Mouse (Mus musculus) regulatory T cell (primary cell): Measurements from ENCODE around the gene Srarp.

Experiments
- in situ Hi-C: fragments of 300-600 bp; cut with MboI, MseI; formaldehyde crosslinking; loops from one replicate; pipeline ENCODE4 v1.15.1; 2025; ENCODE audit warnings: high pct_unique_total_duplicates

The Srarp gene

DNA sequence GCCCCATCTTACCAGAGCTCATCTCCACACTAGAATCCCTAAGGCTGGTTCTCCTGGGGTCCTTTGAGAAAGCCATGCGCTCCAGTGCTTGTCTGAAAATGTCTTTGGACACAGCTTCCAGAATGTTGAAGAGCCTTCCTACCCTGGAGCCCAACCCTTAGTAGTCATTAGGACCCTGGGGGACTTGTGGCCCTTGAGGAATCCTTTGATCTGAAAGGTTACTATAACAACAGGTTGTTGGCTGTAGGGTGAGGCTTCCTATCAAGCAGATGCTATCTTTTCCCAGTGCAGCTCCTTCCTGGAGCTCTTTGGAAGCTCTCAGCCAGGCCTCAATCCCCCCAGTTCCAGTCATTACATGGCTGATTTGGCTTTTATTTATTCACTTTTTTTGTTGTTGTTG lies at the start of gene Srarp:
Gene Srarp (minus strand): TSS at position 132 of the 400 bp plus-strand sequence.
- in situ Hi-C loops = no loop called here

DNA sequence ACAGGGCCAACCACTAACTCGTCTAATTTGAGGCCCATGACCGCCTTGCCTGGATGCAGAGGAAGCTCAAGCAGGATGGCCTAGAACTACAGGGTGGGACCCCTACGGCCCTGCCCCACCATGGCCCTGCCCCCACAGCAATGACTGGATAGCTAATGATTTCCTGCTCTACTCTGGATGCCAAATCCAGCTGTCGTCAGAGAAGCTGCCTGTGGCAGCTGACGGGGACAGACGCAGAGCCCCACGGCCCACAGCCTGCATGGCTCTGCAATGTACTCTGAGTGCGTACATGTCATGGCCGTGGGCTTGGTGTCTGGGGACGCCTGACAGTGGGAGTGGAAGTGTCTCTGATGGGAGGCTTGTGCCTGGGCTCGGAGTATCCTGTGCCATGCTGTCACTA lies 48.2 kb upstream of the Srarp start:
- in situ Hi-C loops = no loop called here

DNA sequence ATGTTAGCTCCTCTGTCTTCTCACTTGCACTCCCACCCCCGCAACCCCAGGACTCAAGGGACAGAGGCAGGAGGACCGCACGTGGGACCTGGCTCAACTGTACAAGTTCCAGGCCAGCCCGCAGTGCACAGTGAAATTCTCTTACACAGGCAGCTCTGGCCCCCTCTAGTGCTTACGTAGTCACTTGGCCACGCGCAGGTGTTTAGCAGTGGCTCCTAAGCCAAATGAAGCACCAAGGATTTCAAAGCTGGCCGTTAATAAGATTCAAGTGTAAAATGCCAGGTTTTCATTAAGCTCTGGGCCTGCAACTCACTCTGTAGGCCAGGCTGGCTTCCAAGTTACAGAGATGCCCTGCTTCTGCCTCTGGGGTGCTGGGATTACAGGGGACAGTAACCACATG lies 43.5 kb upstream of the Srarp start:
- in situ Hi-C loops = no loop called here

DNA sequence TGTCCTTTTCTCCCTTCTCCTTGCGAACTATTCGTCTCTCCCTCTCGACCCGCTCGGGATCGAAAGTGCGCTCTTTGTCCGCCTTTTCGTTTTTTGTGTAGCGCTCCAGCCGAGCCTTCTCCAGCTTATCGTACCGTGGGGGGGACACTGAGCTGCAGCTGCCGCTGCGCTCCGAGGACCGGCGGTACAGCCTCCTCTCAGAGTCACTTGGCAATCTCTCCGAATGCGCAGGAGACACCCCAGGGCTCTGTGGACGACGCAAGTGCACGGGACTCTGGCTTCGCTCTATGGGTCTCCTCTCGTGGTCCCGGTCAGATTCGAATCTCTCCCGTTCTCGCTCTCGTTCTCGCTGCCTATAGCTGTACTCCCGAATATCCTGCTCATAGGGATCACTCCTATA lies 42.9 kb upstream of the Srarp start:
- in situ Hi-C loops = no loop called here

DNA sequence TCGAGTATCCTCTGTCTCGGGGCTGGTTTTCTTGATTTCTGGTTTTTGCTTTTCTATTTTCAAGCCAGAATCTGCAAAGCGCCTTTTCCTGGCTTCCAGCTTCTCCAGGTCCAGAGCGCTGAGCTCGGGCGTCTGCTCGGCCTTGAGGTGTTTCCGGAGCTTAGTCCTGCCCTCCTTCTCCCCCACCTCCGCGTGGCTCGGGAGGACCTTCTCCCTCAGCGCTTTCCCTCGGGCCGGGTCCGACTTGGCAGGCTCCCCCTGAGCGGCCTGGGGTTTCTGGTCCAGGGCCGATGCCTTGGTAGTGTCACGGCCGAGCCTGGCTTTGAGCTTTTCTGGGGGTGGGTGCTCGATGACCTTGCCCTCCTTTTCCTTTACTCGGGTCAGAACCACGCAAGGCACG lies 42.3 kb upstream of the Srarp start:
- in situ Hi-C loops = no loop called here

DNA sequence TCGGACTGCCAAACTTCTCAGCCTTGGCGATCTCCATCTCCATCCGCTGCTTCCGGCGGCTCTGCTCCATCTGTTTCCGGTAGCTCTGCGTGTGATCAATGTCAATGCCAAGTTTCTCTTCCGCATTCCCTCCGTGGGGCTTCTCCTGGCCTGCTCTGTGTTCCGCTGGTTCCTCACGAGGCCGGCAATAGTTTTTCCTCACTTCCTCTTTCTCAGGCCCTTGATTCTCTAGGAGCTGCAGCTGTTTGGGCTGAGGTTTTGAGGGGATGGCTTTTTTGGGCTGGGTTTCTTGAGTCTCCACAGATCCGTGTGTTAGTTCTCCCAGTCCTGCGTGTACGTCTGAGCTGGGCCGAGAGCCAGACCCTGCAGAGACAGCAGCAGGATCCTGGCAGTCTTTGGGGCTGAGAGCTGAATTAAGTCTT lies 41.8 kb upstream of the Srarp start:
- in situ Hi-C loops = no loop called here

DNA sequence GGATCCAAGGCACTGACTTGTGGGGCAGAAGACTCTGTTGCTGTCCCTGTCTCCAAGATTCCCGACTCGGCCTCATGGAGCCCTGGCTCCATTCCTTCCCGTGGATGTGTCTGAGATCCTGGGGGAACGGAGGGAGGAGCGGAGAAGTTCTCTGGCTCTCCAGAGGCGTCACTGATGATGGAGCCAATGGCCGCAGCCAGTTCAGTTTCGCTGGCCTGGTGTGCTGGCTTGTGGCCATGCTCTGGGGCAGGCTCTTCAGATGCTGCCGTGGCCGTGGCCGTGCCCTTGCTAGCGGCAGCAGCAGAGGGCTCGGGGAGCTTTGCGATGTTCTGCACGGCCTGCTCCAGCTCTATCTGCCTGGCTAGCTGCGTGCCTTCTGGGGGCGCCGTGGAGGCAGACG lies 38.5 kb upstream of the Srarp start:
- in situ Hi-C loops = no loop called here

DNA sequence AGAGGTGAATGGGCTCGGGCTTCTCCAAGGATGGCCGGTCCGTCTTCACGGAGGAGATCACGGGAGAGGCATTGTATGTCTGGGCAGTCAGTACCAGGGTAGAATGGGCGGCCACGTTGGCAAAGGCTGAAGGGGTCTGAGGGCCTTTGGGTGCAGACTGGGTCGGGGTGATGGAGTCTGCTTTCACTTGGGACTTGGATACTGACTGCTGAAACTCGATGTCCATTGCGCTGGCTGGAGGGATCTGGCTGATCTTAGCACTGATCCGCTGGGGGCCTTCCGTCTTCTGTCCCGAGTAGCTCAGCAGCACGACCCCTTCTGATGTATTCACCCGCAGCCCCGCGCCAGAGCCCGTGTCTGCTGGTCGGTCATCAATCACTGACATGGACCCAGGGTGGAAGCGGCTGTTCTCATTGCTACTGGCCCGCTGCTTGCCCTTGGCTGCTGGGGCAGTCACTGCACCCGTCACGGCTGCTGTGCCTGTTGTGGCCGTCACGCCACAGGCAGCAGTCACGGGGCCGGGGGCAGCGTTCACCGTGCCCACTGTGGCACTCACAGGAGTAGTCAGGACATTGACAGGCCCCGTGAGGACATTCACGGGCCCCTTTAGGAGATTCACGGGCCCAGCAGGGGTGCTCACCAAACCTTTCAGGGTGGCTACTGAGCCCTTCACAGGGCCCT lies 36.9 kb upstream of the Srarp start:
- in situ Hi-C loops = no loop called here

DNA sequence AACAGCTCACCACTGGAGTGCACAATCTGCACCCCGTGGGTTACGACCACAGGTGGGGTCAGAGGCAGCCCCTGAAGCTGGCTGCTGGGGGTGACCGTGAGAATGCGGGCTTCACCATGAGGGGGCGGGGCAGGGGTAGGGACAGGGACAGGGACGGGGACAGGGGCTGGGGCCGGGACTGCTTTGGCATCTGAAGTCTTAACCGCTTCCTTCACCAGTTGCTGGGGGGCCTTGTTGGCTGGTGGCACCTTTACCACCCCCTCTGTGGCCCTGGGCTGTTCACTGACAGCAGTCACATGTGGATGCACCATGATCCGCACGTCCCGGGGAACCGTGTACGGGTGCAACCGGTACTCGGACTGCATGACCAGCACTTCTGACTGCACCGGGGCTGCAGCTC lies 35.6 kb upstream of the Srarp start:
- in situ Hi-C loops = no loop called here

DNA sequence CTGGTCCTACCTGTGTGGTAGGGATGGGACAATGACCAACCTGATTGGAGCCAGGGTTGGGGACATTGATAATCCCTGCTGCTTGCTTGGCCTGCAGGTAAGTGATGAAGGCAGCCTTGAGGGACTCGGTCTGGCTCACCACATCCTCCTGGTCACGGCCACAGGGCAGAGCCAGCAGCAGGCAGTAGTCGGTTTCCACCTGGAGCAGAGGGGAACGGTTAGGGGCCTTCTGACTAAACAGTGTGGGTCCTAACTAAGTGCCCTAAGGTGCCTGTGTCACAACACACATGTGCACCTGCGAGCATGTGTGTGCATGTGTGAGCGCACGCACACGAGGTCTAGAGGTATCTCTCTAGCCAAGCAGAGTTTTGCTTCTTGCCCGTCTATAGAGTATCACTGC lies 33.4 kb upstream of the Srarp start:
- in situ Hi-C loops = no loop called here

DNA sequence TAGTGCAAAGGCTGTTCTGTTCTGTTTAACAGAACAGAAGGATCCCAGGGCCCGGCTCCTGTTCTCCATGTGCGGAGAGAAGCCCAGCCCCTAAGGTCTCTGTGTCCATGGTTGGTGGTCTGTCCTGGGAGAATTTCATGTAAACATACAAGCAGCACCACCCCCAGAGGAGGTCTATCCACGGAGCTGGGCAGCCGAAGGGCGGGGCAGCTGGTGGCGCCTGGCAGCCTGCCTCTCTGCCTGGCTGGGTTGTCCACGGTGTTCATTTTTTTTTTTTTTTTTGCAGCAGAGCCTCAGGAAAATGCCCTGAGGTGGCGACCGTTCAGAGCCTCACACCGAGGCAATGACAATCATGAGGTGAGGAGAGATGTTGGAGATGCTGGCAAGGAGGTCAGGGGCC lies 32.7 kb upstream of the Srarp start:
- in situ Hi-C loops = no loop called here

DNA sequence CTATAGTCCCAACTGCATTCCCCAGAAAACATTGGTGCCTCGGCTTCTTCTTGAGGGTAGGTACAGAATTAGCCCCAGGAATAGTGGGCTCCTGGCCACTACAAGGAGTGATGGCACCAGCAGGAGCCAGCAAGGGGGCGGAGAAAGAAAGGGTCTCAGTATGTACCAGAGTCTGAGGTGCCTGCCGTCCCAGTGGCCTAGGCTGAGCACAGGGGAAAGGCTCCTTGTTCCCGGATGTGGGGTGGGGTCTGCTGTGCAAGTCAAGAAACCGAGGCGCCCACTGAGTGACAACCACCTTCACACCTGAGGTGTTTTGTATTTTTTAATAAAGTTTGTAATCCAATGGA lies 31.6 kb upstream of the Srarp start:
- in situ Hi-C loops = no loop called here

DNA sequence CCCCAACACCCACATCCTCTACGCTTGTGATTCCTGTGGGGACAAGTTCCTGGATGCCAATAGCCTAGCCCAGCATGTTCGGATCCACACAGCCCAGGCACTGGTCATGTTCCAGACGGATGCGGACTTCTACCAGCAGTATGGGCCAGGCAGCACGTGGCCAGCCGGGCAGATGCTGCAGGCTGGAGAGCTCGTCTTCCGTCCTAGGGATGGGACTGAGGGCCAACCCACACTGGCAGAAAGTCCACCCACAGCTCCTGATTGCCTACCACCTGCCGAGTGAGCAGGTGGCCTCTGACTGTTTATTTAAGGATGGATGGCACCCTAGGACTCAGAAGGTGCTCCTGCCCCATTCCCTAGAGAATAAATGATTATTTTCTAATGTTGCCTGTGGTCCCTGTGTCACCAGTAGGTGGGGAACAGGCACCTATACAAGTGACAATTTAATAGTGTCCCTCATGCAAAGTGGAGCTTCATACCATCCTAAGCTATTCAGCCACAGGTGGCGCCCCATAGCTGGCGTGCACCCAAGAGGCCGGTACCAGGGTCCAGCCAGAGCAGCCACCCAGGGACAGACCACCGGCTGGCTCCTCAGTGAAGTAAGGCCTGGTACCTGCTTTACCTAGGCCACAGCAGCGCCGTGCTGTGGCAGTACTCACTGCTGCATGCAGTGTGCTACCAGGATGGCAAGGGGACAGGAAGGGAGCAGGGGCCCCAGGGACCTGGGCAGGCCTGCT lies 31.1 kb upstream of the Srarp start:
- in situ Hi-C loops = no loop called here

DNA sequence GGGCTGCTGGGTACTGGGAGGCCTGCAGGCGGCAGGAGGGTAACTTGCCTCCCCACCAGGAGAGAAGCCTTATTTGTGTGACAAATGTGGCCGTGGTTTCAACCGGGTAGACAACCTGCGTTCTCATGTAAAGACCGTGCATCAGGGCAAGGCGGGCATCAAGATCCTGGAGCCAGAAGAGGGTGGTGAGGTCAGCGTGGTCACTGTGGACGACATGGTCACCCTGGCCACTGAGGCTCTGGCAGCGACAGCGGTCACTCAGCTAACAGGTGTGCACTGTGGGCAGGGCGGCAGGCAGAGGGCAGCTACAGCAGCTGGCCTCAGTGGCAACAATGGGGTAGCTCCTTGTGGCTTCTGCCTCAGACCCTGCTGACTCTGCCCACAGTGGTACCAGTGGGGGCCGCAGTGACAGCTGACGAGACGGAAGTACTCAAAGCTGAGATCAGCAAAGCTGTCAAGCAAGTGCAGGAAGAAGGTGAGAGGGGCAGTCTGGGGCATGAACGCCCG lies 30.4 kb upstream of the Srarp start:
- in situ Hi-C loops = no loop called here

DNA sequence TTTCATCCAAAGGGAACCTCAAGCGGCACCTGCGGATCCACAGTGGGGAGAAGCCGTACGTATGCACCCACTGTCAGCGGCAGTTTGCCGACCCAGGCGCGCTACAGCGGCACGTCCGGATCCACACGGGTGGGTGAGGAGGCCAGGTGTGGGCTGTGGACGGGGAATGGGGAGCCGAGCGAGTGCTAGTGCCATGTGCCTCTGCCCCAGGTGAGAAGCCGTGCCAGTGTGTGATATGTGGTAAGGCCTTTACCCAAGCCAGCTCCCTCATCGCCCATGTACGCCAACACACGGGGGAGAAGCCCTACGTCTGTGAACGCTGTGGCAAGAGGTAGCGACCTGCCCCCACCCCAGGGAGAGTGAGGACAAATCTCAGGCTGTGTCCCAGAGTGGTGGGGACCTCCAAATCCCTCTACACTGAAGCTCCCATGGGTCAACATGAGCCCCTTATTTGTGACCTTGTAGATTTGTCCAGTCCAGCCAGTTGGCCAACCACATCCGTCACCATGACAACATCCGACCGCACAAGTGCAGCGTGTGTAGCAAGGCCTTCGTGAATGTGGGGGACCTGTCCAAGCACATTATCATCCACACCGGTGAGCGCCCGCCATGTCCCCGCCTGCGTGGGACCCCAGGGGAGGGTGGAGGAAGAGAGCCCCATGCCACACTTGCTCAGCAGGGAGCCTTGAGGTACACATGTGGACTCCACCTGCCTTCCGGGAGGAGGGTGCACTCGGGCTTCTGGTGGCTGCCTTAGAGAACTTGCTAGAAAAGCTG lies 29.8 kb upstream of the Srarp start:
- in situ Hi-C loops = no loop called here

DNA sequence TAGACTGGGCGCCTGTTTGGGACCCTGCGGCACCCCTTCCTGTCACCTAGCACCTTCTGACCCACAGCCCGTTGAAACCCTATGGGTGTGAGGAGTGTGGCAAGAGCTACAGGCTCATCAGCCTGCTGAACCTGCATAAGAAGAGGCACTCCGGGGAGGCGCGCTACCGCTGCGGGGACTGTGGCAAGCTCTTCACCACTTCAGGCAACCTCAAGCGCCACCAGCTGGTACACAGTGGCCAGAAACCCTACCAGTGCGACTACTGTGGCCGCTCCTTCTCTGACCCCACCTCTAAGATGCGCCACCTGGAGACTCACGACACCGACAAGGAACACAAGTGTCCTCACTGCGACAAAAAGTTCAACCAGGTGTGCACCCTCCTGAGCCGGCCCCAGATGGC lies 28.8 kb upstream of the Srarp start:
- in situ Hi-C loops = no loop called here

DNA sequence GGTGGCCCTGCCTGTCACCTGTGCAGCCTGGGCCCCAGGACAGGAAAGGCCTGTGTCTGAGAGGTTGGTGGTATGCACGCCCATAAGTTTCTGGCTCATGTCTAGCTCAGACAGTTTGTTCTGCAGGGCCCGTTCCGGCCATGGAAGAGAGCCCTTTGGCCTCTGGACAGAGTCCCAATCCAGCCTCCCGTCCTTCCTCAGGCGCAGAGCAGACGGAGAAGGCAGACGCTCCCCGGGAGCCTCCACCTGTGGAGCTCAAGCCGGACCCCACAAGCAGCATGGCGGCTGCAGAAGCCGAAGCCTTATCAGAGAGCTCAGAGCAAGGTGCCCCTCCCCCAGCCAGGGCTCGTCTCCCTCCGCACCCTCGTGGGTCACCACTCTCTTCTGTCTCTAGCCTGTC lies 27.6 kb upstream of the Srarp start:
- in situ Hi-C loops = no loop called here

DNA sequence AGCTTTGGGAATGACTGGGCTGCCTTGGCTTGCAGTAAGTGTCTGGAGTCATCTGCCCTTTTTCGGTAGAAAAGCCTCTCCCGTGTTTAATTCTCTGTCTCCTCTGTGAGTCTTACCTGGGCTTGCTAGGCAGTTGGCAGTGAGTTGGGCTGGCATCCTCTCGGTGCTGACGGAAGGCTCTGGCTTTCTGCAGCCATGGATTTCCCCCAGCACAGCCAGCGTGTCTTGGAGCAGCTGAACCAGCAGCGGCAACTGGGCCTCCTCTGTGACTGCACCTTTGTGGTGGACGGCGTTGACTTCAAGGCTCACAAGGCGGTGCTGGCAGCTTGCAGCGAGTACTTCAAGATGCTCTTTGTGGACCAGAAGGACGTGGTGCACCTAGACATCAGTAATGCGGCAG lies 25.7 kb upstream of the Srarp start:
- in situ Hi-C loops = no loop called here

DNA sequence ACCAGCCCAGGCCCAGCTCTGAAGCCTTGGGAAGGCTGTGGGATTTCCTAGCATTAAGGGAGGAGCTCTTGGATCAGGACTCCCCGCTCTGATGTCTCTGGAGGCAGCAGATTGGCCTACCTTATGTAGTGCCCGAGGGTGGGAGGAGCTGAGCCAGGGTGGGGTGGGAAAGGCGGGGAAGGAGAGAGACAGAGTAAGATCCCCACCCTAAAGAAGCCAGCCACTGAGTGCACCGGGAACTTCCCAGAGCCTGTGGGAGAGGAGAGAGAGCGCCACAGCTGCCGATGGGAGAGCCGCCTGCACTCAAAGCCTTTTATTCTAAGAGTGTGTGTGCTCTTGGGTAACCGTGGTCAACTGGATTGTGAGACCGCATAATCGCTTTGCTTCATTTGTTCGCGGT lies 25.2 kb upstream of the Srarp start:
- in situ Hi-C loops = no loop called here

DNA sequence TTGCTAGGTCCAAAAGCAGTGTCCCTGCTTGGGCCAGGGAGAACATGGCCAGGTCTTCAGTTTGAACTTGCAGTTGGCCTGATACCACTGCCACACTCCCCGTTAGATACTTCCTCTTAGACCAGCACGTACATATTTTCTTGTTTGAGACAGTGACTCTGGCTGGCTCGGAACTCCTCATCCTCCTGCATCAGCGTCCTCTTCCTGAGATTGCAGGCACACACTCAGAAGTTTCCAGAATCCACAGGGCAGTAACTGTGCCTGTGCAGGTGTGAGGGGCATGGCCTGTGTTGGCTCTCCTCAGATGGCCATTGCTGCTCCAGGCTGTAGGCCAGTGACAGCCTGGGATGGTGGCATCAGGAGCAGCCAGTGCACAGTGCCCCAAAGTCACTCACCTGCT lies 24.6 kb upstream of the Srarp start:
- in situ Hi-C loops = no loop called here

DNA sequence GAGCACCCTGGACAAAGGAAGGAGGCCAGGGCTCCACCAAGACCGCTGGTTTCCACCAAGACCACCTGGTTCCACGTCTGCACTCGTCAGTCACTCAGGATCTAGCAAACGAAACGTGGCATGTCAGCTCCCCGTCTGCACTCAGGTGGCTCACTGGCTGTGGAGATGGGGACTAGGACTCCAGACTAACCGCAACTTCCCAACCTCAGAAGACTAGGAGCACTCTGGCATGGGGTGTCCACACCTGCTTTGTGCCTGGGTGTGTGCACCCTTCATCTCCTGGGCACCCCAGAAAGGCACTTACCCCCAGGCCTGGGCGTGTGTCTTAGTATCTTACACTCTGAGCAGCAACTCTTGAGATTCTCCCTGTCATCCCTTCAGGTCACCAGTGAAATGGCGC lies 23.9 kb upstream of the Srarp start:
- in situ Hi-C loops = no loop called here

DNA sequence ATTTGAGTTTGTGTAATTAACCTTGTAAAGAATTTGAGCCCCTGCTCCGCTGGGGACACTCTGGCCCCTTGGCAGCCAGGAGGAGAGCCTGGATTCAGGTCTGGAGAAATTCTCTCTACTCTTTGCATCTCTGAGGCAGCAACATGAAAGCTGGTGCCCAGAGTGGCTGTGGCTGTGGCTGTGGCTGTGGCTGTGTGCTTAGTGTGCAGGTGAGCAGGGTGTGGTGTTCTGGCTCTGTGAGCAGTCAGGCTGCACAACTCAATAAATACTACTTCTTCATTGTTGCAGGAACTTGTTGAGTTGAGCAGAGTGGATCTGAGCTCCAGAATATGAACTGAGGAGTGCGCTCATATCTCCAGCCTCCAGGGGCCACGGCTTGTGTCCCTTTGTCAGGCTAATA lies 23.0 kb upstream of the Srarp start:
- in situ Hi-C loops = no loop called here

DNA sequence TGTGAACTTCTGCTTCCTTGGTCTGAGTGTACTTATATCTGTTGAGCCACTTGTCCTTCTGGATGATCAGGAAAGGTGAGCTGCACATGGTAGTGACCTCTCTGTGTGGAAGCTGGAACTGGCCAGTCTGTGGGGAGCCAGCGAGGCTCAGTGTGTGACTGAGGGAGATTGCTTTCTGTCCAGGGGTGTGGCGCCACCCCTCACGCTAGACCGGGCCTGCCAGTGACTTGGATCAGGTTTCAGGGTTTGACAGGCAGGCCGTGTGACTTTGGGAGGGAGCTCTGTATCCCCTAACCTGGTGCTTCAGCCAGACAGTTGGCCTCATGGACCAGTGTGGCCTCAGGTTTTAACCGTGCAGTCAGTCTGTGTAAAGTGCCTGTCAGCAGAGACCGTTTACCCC lies 22.3 kb upstream of the Srarp start:
- in situ Hi-C loops = no loop called here
